Mouse (Mus musculus) left cerebral cortex, adult 2 months (tissue): ENCODE measurements around the gene P2rx5. TPM values are rescaled to one million over a fixed set of nuclear protein-coding genes. Genes with fewer than 3 reads are reported as not detected.

Experiments used
- DNase-seq, 2 experiments: peaks; one replicate each; pipeline ENCODE4 v3.0.0; 2021 to 2022; ENCODE audit warnings: low spot score in 2 of 2, mixed read lengths in 1 of 2; ENCODE audit errors: extremely low spot score in 1 of 2
- H3K27ac ChIP-seq: fragments of 200-600 bp; 2 replicates; pipeline ENCODE4 v1.8.1; 2022
- H3K4me3 ChIP-seq: fragments of 200-600 bp; 2 replicates; pipeline ENCODE4 v1.8.1; 2022
- CTCF ChIP-seq: fragments of 200-600 bp; IDR thresholded peaks from 2 replicates; pipeline ENCODE4 v1.8.1; 2022; ENCODE audit warnings: antibody characterized with exemption, mild to moderate bottlenecking, moderate library complexity
- intact Hi-C: fragments of 180-260 bp; cut with DNase I; formaldehyde crosslinking; loops from one replicate; pipeline ENCODE4 v1.15.1; 2025
- total RNA-seq, 2 experiments: library from RNA; stranded (reverse); gene quantifications; 2 replicates each; pipeline ENCODE4 v1.2.3; 2021

The P2rx5 gene
- total RNA-seq, 2 experiments from 2014 or later = 0.70 to 1.1 TPM

DNA sequence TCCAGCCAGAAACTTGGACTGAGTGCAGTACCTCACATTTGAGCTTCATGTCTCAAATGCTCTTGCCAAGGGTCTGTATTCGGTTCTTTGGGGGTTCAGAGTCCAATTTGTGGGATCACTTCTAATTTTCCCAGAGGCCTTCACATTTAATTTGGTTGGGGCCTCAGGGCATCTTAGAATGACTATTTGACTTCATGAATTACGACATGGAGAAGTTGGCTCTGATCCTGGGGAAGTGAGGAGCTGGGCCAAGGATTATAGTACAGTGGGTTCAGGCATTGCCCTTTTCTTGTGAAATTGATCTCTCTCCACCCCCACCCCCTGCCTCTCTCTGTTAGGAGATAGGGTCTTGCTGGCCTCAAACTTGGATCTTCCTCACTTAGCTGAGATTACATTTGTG lies 40.8 kb downstream of the P2rx5 start:
- no peak for TF ChIP-seq CTCF
- H3K4me3 ChIP-seq = no peak overlapping the region
- no peak overlapping the region for H3K27ac ChIP-seq
- DNase-seq = no peak
- intact Hi-C loops = no loop called here

DNA sequence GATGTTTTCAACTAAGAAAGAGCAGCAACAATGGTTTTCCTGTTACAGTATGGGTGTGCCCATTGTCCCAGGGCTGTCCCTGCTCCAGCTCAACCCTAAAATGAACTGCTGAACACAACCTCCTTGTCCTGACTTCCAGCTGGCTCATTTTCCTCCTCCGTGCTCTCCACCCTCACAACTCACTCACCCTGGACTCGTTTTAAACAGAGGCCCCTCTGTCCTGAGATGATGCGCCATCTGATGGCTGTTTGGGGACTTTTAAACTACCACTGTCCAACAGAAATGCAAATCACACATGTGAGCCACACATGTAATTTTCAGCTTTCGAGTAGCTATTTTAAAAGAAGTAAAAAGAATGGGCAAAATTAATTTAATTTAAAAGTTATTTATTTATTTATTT lies 41.4 kb downstream of the P2rx5 start:
- no peak overlapping the region for H3K27ac ChIP-seq
- TF ChIP-seq CTCF = no peak; the same call in none of the 2 replicates
- intact Hi-C loops = no loop called here

DNA sequence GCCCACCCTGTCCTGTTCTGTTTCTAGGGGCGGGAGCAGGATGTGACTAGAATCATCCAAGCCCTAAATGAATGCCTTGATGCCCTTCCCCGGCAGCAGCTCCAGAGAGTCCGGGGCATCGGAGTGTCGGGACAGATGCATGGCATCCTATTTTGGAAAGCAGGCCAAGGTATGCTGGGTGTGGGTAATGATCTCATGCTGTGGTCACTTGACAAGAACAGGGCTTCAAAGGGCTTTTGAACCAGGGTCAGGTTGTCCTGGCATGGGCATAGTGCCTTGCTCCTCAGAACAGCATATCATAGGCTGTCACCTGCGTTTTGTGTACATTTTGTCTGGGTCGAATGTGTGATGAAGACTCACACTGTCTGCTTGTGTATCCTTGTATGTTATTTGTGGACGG lies 43.7 kb downstream of the P2rx5 start:
- no peak for TF ChIP-seq CTCF
- intact Hi-C loops = no loop called here
- Histone ChIP-seq H3K27ac (no peak overlapping the region), H3K4me3 (no peak overlapping the region)
- DNase-seq = no peak

More for the DNA sequence above, 41.4 kb downstream of the P2rx5 start:
- DNase-seq = no peak
- no peak overlapping the region for H3K4me3 ChIP-seq

DNA sequence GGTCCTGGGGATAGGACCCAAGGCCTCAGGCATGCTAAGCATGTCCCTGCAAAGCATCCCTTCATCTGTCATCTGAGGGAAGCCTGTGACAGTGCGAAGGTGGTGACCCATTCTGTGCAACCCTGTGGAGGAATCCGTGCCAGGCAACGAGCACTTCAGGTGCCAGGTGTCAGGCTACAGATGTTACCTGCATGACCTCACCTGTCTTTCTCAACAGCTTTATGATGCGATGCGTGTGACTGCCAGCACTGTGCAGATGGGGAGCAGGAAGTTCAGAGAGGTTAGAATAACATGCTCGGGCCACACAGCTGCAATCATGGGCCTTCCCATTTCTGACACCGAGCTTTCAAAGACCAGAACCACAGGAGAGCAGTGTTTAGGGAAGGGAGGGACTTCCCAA lies 45.0 kb downstream of the P2rx5 start:
- no peak for TF ChIP-seq CTCF
- DNase-seq = no peak
- intact Hi-C loops = no loop called here

DNA sequence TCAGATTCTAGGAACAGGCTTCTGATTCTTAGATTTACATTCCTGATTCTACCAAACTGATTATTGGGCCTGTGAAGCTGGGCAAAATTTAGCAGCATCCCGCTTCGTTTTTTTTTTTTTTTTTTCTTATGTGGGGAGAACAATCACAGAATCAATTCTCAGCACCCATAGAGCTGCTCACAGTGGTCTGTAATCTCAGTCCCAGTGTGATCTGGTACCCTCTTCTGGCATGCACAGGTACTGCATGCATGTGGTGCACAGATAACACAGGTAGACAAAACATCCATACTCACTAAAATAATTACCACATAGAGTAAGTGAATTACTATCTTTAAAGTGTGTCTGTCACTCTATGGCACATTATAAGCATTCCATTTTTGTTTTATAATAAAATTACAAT lies 47.4 kb downstream of the P2rx5 start:
- H3K4me3 ChIP-seq = no peak overlapping the region
- no peak overlapping the region for H3K27ac ChIP-seq
- intact Hi-C loops = no loop called here
- DNase-seq = no peak
- peak; percentile 29 for TF ChIP-seq CTCF

More for the DNA sequence above, 45.0 kb downstream of the P2rx5 start:
- Histone ChIP-seq H3K4me3 (no peak overlapping the region), H3K27ac (no peak overlapping the region)

DNA sequence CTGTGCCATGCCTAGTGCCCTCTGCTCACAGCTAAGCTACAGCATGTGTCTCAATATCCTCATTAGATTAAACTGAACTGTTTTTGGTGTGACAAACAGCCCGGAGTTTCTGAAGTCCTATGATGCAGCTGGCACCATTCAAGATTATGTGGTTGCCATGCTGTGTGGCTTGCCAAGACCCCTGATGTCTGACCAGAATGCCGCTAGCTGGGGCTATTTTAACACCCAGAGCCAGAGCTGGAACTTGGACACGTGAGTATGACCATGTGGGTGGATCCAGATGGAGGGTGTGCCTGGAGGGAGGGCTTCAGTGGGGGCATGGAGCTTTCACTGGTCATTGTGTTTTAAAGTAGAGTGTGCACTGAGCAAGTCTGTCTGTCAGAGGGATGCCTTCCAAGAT lies 53.7 kb downstream of the P2rx5 start:
- intact Hi-C loops = no loop called here
- no peak overlapping the region for H3K27ac ChIP-seq
- DNase-seq = no peak
- TF ChIP-seq CTCF = no peak
- H3K4me3 ChIP-seq = no peak overlapping the region

DNA sequence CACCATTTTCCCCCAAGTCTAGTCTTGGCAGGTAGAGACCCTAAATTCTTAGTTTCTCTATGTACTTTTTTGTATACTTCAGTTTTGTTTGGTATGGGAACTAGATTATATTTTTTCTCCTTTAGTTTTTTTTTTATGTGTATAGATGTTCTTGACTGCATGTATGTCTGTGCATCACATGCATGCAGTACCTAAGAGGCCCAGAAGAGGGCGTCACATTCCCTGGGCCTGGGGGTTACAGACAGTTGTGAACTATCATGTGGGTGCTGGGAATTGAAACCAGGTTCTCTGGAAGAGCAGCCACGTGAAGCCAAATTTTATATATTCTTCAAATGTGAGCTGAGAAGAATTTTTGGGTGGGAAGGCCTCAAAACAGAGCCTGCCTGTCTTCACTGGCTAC lies 59.5 kb downstream of the P2rx5 start:
- no peak for DNase-seq
- H3K27ac ChIP-seq = no peak overlapping the region
- H3K4me3 ChIP-seq = no peak overlapping the region
- intact Hi-C loops = no loop called here
- peak; percentile 24 for TF ChIP-seq CTCF

DNA sequence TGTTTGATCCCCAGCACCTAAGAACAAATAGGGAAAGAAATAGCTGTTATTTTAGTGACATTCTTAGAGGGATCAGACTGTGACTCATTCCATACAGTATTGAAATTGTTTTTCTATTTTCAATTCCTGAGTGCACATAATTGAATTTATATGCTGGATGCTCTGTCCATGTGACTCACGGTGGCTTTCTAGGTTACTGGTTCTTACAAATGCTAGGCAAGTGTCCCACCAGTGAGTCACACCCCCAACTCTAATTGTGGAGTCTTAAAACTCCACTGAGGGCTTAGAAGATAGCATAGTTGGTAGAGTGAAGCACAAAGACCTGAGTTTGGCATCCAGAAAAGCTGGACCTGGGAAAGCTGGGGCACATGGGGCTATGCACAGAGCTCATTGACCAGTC lies 60.4 kb downstream of the P2rx5 start:
- intact Hi-C loops = no loop called here
- no peak for TF ChIP-seq CTCF

More for the DNA sequence above, 60.4 kb downstream of the P2rx5 start:
- no peak for DNase-seq
- H3K4me3 ChIP-seq = no peak overlapping the region
- H3K27ac ChIP-seq = no peak overlapping the region

Other genes starting within 250 kb of the P2rx5 start
- 1 to 10 TPM; 6.9 to 7.0 TPM for gene Atp2a3, start 199.3 kb upstream of the P2rx5 start, total RNA-seq
- gene P2rx1, start 161.3 kb upstream of the P2rx5 start, total RNA-seq = under 1 TPM; 0.20 to 0.40 TPM
- 100 to 1,000 TPM; 118 to 126 TPM for gene Camkk1, start 141.4 kb upstream of the P2rx5 start, total RNA-seq
- 10 to 100 TPM; 10.3 to 10.7 TPM for gene Ncbp3, start 112.6 kb upstream of the P2rx5 start, total RNA-seq
- not detected for gene Itgae, start 69.8 kb upstream of the P2rx5 start, total RNA-seq
- under 1 TPM in 1 of 2 experiments, not detected in 1; 0.19 TPM for gene Haspin, start 22.1 kb upstream of the P2rx5 start, total RNA-seq
- gene Emc6, start 16.6 kb downstream of the P2rx5 start, total RNA-seq = 10 to 100 TPM; 54.6 to 55.2 TPM
- gene Tax1bp3, start 16.7 kb downstream of the P2rx5 start, total RNA-seq = 1 to 10 TPM; 9.4 to 9.6 TPM
- gene Ctns, start 38.6 kb downstream of the P2rx5 start, total RNA-seq = 10 to 100 TPM; 19.3 to 20.2 TPM
- gene Shpk, start 39.0 kb downstream of the P2rx5 start, total RNA-seq = 1 to 10 TPM; 2.7 to 2.9 TPM
- under 1 TPM in 1 of 2 experiments, not detected in 1; 0.27 TPM for gene Trpv1, start 73.9 kb downstream of the P2rx5 start, total RNA-seq
- under 1 TPM; 0.26 to 0.50 TPM for gene Trpv3, start 107.0 kb downstream of the P2rx5 start, total RNA-seq
- 10 to 100 TPM in 1 of 2 experiments, 1 to 10 TPM in 1; 8.9 to 10.4 TPM for gene Aspa, start 169.2 kb downstream of the P2rx5 start, total RNA-seq
- not detected for gene Gm49340, start 169.3 kb downstream of the P2rx5 start, total RNA-seq
- gene Spata22, start 169.3 kb downstream of the P2rx5 start, total RNA-seq = not detected
- gene Olfr20, start 190.4 kb downstream of the P2rx5 start, total RNA-seq = not detected
- gene Olfr376, start 210.8 kb downstream of the P2rx5 start, total RNA-seq = not detected
- not detected for gene Olfr1, start 239.2 kb downstream of the P2rx5 start, total RNA-seq